Mouse (Mus musculus): ENCODE results near the gene Pcnt. TPM values are rescaled to one million over a fixed set of nuclear protein-coding genes. Genes with fewer than 3 reads are reported as not detected.
A peak's percentile ranks its signal among the peaks of the same experiment; 100 is the strongest.

The Pcnt gene
- total RNA-seq, 2 experiments from 2014 or later, result 30.3 to 31.5 TPM

DNA sequence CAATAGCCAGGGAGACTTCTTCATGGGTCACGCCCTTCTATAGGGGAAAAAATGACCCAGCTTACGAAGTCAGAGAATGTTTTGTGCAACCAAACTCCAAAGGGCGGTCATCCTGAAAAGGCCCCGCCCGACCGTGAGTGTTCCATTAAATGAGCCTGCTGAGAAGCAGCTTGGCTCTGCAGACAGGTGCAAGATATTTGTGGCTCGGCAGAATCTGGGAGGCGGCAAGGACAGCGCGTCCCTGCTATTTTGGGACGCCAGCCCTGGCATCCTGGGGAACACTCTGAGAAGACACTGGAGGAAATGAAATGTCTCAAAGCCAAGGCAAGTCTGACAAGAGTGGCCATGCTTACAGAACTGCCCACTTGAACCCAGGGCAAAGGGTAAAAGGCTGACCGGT, 25.8 kb downstream of the Pcnt start:
- no peak for DNase-seq (ENCODE audit: low spot score in 2 of 2)

DNA sequence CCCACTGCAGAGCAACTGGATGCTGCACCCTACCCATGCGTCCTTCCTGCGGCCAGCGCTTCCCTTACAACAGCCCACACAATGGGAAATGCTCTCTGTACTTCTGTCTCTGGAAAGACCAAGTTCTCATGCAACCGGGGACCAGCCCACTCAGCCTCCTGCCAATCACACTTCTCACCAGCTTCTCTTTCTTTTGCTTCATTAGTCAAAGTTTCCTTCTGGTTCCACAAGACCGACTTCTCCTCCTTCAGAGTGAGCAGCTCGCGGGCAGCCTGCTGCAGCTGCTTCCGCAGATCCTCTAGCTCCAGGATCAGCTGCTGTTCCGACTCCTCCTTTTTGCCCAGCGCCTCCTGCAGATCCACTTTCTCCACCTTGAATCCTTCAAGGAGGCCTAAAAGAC, 34.1 kb downstream of the Pcnt start:
- no peak for DNase-seq (ENCODE audit: low spot score in 2 of 2)

DNA sequence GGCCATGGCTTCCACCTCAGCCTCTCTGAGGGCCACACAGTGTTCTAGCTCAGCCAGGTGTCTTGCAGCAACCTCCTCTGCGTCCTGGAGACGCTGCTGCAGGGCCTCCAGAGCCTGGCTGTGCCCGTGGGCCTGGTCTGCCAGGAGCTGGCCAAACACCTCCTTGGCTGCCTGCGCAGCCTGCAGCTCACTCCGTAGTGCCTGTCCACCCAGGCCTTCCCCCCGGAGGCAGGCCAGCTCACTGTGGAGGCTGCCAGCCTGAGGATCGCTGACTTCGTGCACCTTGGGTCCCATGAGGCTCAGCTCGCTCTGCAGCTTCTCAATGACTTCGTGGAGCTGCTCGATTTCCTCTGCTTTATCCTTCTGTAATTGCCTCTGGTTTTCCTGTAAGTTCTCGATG, 50.0 kb downstream of the Pcnt start:
- no peak for DNase-seq (ENCODE audit: low spot score in 2 of 2)

DNA sequence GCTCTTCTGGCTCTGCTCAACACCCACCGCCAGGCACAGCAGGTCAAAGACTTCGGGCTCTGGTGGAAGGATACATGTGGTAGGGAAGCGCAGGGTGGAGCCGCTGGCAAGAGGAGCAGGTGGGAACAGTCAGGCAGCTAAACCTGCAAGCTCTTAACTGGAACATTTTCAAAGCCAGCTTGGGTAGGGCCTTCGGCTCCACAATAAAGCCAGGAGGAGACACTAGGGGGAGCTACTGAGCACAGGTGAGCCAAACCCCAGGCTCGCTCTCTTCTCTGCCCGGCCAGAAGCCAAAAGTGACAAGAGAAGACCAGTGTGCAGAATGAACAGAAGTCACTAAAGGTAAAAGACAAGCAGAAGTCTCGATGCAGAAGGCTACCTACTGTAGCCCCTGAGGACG, 50.8 kb downstream of the Pcnt start:
- DNase-seq (ENCODE audit: low spot score in 2 of 2), result no peak

DNA sequence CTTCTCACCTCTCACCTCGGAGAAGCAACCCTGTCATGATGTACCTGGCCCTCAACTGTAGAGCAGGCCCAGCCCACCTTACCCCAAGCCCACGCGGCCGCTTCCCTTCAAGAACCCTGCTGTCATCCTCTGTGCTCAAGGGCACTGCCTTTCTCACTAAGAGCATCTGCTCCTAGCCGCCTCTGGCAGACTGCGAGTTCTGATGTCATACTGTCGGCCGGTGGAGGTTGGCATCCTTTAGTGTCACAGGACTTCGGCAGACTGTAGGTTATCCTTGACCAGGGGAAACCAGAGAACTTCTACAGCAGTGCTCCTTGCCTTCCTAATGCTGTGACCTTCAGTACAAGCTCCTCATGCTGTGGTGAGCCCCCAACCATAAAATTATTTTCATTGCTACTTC, 51.4 kb downstream of the Pcnt start:
- no peak for DNase-seq (ENCODE audit: low spot score in 2 of 2)

DNA sequence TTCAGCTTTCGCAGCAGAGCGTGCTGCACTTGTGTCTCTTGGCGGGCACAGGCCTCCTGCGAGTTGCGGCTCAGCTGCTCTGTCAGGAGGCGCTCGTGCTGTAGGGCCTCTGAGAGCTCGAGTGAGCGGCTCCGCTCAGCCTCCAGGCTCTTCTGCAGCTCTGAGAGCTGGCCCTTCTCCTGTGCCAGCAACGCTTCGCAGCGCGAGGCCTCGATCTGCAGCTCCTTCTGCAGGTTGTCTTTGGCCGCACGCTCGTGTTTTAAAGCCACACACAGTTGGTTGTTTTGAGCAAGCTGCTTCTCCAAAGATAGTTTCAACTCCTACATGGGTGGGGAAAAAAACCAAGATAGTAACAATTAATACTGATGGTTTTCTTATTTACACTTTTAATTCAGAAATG, 67.6 kb downstream of the Pcnt start:
- no peak for DNase-seq (ENCODE audit: low spot score in 2 of 2)

DNA sequence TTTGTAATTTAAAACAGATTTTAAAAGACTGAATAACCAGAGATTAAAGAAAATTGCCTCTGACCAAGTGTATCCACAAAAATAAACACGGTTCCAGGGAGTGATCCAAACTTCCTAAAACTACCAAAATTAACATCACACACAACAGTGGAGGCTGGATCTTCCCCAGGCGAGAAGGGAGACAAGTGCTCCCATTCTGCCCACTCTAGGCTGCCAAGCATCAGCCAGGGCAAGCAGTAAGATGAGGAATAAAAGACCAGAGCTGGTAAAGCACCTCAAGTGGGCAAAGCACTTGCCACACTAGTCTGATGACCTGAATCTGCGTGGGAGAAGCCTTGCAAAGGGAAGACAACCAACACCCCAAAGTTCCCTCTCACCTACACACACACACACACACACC, 70.8 kb downstream of the Pcnt start:
- no peak for DNase-seq (ENCODE audit: low spot score in 2 of 2)

DNA sequence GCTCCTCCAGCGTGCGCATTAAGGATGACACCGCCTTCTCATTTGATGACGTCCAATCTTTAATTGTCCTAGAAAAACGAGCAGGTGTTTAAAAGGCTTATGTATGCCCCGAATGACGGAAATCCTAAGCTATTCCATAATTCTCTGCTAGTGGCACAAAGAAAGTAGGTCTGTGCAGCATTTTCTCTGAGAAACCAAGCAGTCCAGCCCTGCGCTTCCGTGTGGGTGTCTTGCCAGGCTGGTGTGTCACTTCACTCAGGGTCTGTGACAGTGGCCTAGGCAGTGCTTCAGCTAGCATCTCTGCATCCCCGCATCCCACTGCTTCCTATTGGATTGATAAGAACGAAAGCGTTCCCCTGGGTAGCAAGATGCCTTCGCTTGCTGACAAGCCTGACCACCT, 73.8 kb downstream of the Pcnt start:
- no peak for DNase-seq (ENCODE audit: low spot score in 2 of 2)

DNA sequence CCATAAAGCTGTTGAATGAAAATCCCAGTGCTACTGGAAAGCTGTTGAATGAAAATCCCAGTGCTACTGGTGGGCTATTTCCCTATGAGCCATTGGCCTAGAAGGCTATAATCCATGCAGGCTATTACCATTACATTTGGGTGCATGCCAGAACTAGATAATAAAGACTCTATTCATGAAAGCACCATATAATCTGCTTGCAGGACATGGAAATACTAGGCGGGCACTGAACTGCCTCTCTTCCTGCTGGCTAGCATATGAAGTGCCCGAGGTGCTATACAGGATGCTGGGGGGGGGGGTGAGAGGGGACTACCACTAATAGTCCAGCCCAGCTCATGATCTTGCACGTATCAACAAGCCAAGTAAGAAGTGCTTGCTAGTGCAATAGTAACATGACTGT, 79.4 kb downstream of the Pcnt start:
- DNase-seq (ENCODE audit: low spot score in 2 of 2), result no peak

DNA sequence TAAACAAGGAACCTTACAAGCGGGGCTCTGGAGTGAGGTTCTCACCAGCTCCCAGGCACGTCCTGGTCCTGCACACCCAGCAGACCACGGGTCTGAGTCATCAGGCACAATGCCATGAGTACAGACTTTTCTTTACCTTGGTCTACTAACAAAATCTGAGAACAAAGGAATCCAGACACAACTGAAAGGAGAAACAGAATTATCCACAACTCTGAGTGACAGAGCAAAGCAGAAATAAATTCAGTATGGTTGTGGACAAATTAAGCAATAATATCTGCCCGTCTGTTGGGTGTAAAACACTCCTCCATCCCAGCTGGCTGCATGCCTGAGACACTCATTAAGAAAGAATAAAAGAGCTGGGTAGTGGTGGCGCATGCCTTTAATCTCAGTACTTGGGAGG, 84.1 kb downstream of the Pcnt start:
- DNase-seq (ENCODE audit: low spot score in 2 of 2), result no peak

DNA sequence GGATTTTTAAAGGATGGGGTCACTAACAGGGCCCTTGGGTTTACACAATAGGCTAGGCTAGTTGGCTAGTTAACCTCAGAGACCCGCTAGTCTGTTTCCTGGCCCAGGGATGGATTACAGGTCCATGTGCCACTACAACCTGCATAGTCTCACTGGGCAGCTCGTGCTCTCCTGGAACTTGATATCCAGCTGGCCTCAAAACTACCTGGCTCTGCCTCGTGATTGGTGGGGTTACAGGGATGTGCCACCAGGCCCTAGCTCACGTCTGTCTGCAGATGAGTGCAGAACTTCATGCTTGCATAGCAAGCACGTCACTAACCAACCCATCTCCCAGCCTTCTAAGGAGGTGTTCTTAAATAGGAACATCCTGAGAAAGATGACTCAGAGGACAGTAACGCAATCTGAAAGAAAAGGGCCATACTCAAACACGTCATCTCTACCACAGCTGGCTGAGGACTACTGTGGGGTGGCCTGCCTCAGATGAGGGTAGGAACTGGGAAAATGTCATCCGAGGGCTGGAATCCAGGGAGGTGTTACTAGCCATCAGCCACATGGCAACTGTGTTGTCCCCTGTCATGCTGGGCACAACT, 85.2 kb downstream of the Pcnt start:
- no peak for DNase-seq (ENCODE audit: low spot score in 2 of 2)

DNA sequence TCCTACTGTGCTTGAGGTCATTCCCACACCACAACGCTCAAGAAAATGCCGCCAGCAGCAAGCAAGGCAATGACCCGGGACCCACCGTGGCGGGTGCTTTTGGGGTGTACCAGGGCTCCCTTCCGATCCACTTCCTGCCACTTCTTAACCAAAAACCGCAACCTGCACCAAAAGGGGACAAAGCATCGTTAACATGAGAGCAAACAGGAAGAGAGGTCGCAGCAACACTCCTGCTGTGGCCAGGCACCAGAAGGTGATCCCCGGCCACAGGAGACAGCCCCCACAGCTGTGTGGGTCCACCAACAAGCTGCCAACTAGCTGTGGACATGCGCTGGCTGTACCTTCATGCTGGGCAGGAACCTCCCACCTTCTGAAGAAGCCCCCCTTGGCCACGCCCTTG, 87.6 kb downstream of the Pcnt start:
- DNase-seq (ENCODE audit: low spot score in 2 of 2), result no peak

DNA sequence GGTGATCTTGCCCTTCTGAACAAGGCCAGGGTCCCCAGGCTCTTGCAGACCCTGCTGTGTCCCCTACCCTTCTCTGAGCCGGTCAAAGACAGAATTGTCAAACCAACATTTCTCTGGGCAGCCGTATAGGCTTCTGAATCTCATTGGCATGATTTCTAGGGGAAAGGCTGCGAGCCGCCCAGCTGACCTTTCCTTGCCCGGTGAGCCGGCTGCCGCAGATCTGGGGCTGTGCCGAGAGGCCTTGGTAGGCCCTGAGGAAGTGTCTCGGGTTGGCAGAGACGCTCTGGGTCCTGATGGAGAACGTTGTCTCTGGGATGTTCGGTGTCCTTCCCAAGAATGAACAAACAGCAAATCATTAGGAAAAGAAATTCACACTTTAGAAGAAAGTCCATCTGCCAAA, 88.6 kb downstream of the Pcnt start:
- no peak for DNase-seq (ENCODE audit: low spot score in 2 of 2)

DNA sequence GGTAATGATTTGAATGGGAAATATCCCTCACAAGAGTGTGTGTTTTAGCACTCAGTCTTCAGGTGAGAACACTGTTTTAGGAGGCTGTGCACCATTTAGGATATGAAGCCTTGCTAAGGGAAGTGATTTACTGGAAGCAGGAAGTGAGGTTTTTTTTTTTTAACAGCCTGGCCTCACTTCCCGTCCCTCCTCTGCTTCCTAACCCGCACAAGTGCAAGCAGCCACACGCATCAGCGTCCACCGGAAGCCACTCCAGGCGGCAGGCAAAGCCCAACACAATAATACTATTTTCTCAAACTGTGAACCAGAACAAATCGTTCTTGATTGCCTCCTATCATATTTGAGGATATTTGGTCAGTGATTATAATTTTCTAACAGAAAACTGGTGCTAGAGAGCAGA, 90.6 kb downstream of the Pcnt start:
- DNase-seq (ENCODE audit: low spot score in 2 of 2), result no peak

DNA sequence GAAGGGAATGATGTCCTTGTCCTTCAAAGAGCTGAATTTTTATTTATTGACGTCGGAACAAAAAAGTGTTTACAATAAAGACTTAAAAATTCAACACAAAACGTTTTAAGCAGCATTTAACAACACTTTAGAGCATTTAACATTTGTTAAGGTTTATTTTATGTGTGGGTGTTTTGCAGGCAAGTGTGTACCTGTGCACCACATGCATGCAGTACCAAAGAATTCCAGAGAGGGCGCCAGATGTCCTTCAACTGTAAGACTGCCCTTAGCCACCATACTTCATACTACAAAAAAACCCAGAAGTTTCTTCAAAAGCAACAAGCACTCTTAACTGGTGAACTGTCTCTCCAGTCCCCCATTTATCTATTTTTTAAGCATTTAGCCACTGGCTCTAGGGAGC, 96.0 kb downstream of the Pcnt start:
- DNase-seq (ENCODE audit: low spot score in 2 of 2), result peak in 1 of 2 experiments; percentile 43

DNA sequence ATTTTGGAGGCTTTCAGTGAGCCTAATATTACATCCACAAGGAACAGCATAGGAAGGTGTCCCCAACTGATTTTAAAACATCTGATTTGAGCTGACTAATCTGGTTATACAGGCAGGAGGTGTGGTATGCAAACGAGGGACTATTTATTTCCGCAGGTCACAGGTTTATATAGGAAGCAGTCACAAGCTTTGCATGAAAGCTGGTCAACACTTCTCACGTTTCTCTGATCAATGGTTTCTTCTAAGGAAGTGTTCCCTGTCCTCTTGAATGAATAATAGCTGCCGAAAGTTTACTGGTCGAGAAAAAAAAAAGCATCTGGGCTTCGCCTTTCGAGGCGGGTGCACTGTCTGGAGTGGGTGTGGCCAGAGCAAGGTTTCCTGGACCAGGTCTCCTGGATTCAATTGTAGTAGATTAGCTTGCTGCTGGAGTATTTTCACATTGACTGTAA, 96.5 kb downstream of the Pcnt start:
- DNase-seq (ENCODE audit: low spot score in 2 of 2), result no peak

DNA sequence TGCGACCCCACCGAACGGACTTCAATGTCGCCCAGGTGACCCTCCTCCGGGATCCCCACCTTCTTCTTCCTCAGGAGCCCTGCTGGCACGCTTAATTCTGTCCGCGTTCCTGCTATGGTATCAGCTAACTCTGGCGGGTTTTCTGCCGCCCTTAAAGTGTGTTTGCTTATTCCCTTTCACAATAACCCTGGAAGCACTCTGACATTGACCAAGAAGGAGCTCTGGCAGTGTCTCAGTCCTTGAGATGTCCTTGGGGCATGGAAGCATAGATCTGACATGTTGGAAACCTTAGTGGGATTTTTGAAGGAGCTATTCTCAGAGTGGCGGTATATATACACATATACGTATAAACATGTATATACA, 97.1 kb downstream of the Pcnt start:
- DNase-seq (ENCODE audit: low spot score in 2 of 2), result no peak

DNA sequence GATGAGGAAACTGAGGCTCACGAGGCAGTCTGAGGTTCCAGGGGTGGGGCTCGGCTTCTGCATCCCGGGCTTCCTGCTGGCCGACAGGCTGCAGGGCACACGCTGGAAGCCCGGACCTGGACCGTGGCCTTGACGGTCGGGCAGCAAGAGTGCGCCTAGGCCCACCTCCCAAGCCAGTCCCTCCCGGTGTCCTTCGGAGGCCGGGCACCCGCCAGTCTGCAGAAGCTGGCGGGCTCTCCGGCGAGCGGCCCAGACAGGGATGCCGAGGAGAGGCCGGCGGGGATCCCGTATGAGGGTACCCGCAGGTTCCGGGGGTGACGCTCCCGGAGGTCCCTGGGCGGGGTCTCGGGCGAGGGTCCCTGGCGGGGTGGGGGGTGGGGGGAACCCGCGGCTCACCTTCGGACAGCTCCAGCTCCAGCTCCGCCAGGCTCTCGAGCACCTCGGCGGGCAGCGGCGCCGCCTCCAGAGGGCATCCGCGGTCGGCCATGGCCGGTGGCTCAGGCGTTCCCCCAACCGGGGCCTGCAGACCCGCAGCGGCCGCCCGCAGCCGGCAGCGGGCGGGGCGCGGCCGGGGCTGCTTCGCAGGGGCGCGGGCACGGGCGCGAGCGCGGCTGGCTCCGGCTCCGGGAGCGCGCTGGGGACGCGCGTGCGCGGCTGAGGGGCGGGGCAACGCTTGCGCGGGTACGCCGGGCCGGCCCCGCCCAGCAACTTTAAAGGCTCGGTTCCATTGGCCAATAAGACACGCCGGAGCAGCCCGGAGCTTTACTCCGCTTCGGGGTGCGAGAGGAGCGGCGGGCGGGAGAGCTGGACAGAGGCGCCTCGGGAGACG, 97.7 kb downstream of the Pcnt start, which contains the start of gene Dip2a:
Gene Dip2a, minus strand, starts transcription at position 581 of the 829 bp plus-strand sequence.
- peak; percentile 88 to 93 for DNase-seq (ENCODE audit: low spot score in 2 of 2)

DNA sequence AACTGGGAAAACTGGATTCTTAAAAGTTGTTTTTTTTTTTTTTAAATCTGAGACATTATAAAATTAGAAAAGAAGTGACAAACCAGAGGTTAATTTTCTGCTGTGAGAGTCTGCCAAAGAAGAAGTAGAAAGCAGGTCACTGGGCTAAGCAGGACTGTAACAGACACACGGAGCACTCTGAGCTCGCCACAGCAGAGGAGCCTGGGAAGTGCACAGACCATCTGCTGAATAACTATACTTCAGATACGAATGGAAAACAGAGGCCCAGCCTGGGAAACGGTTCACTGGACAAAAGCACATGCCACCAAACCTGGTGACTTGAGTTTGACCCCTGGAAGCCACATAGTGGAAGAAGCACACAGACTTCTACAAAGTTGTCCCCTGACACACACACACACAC, 108.2 kb downstream of the Pcnt start:
- DNase-seq (ENCODE audit: low spot score in 2 of 2), result no peak

DNA sequence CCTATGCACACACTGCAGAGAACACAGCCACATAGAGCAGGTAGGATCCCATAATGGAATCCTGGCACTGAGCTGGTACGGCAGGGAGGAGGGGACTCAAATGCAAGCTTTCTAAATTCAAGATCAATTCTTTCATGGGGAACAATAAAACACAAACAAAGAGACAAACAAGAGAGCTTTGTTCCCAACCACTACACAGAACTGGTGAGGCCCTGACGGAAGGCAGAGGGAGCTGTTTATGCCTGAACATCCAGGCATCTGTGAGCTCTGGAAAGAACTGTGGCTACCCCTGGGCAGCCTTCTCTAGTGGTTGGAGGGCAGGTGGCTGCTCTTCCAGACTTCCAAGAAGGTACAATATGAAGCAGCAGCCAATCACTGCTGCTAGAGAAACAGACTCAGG, 110.5 kb downstream of the Pcnt start:
- no peak for DNase-seq (ENCODE audit: low spot score in 2 of 2)

DNA sequence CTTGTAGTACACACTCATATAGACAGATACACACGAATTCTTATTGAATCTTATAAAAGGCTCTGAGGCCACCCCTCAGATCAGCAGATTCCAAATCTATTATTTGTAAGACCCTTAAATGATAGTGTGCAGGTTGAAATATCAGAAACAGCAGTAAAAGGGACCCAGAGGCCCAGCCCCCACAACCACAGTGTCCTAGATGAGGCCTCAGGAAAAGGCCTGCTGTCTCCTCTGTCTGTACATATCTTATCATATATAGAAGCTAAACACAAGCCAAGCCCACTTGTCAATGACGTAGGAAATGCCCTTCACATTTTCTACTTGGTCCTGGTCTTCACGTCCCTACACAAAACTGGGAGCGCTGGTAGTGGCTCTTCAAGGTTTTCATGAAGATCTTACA, 113.5 kb downstream of the Pcnt start:
- DNase-seq (ENCODE audit: low spot score in 2 of 2), result no peak

DNA sequence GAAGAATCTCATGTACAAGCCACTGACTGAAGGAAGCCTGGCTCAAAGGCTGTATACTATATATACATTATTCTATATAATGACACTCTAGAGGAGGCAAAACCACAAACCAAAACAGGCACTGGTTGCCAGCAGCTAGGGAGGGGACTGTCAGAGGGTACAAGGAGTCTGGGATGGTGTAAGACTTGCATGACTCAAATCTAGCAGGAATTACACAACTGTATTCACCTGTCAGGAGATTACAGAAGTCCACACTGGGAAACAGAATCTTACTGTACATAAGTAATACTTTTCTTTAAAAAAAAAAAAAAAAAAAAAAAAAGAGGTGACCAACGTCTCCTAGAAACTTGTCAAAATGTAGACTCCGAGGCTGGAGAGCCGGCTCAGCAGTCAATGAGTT, 114.0 kb downstream of the Pcnt start:
- no peak for DNase-seq (ENCODE audit: low spot score in 2 of 2)

Measured in adrenal gland, postnatal 4 days (tissue).